Mouse (Mus musculus) hindbrain, embryonic 11.5 days (tissue): Measurements from ENCODE around the gene Bricd5. TPM values are rescaled to one million over a fixed set of nuclear protein-coding genes. Genes with fewer than 3 reads are reported as not detected.

Experiments
- ATAC-seq: fragments of 200-750 bp; cut with Nextera tagmentation; 2 replicates; pipeline ENCODE4 v1.8.0; 2017; ENCODE audit warnings: mild to moderate bottlenecking, moderate TSS enrichment, moderate library complexity; ENCODE audit not compliant: low FRiP score
- DNase-seq: peaks from one replicate; pipeline ENCODE4 v3.0.0-alpha.2; 2015; ENCODE audit warnings: low spot score
- H3K27ac ChIP-seq: fragments of 300-500 bp; sonication (generic); 2 replicates; pipeline ENCODE4 v1.5.1; 2014; ENCODE audit warnings: mild to moderate bottlenecking, low read depth, low read length
- H3K27me3 ChIP-seq: fragments of 300-500 bp; sonication (generic); 2 replicates; pipeline ENCODE4 v1.6.1; 2014; ENCODE audit warnings: mild to moderate bottlenecking, low read length, moderate library complexity, mixed read lengths; ENCODE audit not compliant: control insufficient read depth, insufficient read depth
- H3K36me3 ChIP-seq: fragments of 300-500 bp; sonication (generic); 2 replicates; pipeline ENCODE4 v1.6.1; 2014; ENCODE audit warnings: mild to moderate bottlenecking, low read length, moderate library complexity, mixed read lengths; ENCODE audit not compliant: control insufficient read depth, insufficient read depth
- H3K4me1 ChIP-seq: fragments of 300-500 bp; sonication (generic); replicated peaks from 2 replicates; pipeline ENCODE4 v1.6.1; 2014; ENCODE audit warnings: low read length, mixed read lengths; ENCODE audit not compliant: control insufficient read depth, insufficient read depth
- H3K4me2 ChIP-seq: fragments of 300-500 bp; sonication (generic); replicated peaks from 2 replicates; pipeline ENCODE4 v1.6.1; 2014; ENCODE audit warnings: mild to moderate bottlenecking, low read depth, low read length
- H3K4me3 ChIP-seq: fragments of 300-500 bp; sonication (generic); 2 replicates; pipeline ENCODE4 v1.5.1; 2014; ENCODE audit warnings: low read depth, low read length
- H3K9ac ChIP-seq: fragments of 300-500 bp; sonication (generic); 2 replicates; pipeline ENCODE4 v1.6.1; 2014; ENCODE audit warnings: low read depth, low read length
- H3K9me3 ChIP-seq: fragments of 300-500 bp; sonication (generic); 2 replicates; pipeline ENCODE4 v1.6.1; 2016; ENCODE audit warnings: low read length; ENCODE audit not compliant: control insufficient read depth
- WGBS: fragments of 180-500 bp; shearing (Covaris S2); extraction: QIAGEN DNeasy Blood & Tissue Kit; methylation state at CpG from one replicate; pipeline ENCODE4 v1.1.7; 2014; 5-methylcytosine and 5-hydroxymethylcytosine counted together
- polyA plus RNA-seq: library from polyadenylated mRNA; unstranded; fragments of >200 nt; fragmentation: Nextera tagmentation; extraction: Ambion mirVana; gene quantifications from 2 replicates; pipeline ENCODE4 v1.2.1, GENCODE M21; 2014

The Bricd5 gene
- polyA plus RNA-seq, 1 experiment from 2014 or later = 0.86 TPM

GRCm38 (mm10) chr17:24477985-24478600 lies 4.4 kb downstream of the Bricd5 start:
- H3K27ac ChIP-seq = no peak overlapping the region
- 56% methylated on average over 11 of the region's 11 CpGs for WGBS
- H3K4me3 ChIP-seq = peak overlapping the region; percentile 80
- H3K36me3 ChIP-seq = peaks cover 6% of the 10 kb centered on the region; the same call in 1 of the 2 replicates
- no peak for DNase-seq
- peak; percentile 41 for ATAC-seq
- 0 out of 2 replicates have a peak, but pooled peaks cover 4% of the 10 kb centered on the region for H3K4me1 ChIP-seq
- no peaks in the 10 kb centered on the region for H3K9me3 ChIP-seq
- H3K27me3 ChIP-seq = no peaks in the 10 kb centered on the region
- peak overlapping the region; percentile 40 for H3K4me2 ChIP-seq
- H3K9ac ChIP-seq = peak overlapping the region; percentile 81

- Histone ChIP-seq H3K4me2 (peak within 1 kb of the TSS; percentile 40), H3K4me3 (peak within 1 kb of the TSS; percentile 80), H3K36me3 (peaks cover 6% of the 10 kb centered on the region; the same call in 1 of the 2 replicates), H3K9me3 (no peaks in the 10 kb centered on the region), H3K27ac (peak within 1 kb of the TSS; percentile 95), H3K4me1 (0 out of 2 replicates have a peak, but pooled peaks cover 4% of the 10 kb centered on the region), H3K9ac (peak within 1 kb of the TSS; percentile 81), H3K27me3 (no peaks in the 10 kb centered on the region)
- DNase-seq (peak; percentile 98), ATAC-seq (peak; percentile 93)
- WGBS = under 1% methylated on average over 48 of the region's 48 CpGs
Measured at GRCm38 (mm10) chr17:24478663-24479380, 5.1 kb downstream of the Bricd5 start, which contains the start of gene Mlst8. Mlst8 (minus strand) TSS chr17:24479078.

DNA sequence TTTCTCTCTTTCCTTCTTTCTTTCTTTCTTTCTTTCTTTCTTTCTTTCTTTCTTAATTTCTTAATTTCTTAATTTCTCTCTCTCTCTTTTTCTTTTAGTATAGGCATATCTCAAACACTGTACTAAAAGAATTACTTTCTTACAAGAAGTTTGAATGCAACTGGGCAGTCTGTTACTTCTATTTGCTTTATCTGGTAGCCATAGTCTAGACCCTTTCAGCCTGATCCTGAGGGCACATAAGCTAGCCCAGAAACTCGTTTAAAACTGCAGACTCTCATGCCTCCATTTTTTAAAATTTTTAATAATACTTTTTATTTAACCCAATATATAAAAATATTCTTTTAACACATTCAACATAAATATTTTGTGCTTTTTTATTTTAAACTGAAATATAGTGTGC lies 5.7 kb downstream of the Bricd5 start:
- ATAC-seq (no peak), DNase-seq (no peak)
- Histone ChIP-seq H3K4me3 (no peak overlapping the region), H3K4me2 (peak overlapping the region; percentile 40), H3K9me3 (no peaks in the 10 kb centered on the region), H3K4me1 (0 out of 2 replicates have a peak, but pooled peaks cover 2% of the 10 kb centered on the region), H3K36me3 (peaks cover 6% of the 10 kb centered on the region; the same call in 1 of the 2 replicates), H3K9ac (no peak overlapping the region), H3K27ac (no peak overlapping the region), H3K27me3 (no peaks in the 10 kb centered on the region)
- WGBS = 25% methylated on average over 1 of the region's 1 CpGs

DNA sequence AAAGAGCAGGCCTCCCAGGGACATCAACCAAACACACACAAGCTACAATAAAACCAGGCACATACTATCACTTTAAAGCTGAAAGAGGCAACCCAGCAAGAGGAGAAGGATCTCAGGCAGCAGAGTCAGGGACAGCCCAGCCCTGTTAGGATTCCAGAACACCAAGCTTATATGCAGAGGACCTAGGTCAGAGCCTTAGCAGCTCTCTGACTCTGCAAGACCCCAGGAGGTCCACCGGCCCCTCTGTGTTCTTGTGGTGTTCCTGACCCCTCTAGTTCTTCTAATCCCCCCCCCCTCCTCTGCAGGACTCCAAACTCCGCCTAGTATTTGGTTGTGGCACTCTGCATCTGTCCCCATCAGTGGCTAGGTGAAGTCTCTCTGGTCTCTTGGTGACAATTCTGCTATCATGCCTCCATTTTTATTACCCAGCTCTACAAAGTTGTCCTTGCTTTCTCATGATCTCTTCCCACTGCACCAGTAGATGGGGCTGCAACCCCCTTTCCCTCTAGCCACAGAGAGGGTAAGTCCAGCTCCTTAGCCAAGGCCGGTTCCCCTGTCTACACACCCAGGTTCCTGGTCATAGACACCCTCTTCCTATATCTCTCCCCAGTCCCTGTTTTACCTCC lies 6.6 kb downstream of the Bricd5 start:
- 44% methylated on average over 3 of the region's 3 CpGs for WGBS

DNA sequence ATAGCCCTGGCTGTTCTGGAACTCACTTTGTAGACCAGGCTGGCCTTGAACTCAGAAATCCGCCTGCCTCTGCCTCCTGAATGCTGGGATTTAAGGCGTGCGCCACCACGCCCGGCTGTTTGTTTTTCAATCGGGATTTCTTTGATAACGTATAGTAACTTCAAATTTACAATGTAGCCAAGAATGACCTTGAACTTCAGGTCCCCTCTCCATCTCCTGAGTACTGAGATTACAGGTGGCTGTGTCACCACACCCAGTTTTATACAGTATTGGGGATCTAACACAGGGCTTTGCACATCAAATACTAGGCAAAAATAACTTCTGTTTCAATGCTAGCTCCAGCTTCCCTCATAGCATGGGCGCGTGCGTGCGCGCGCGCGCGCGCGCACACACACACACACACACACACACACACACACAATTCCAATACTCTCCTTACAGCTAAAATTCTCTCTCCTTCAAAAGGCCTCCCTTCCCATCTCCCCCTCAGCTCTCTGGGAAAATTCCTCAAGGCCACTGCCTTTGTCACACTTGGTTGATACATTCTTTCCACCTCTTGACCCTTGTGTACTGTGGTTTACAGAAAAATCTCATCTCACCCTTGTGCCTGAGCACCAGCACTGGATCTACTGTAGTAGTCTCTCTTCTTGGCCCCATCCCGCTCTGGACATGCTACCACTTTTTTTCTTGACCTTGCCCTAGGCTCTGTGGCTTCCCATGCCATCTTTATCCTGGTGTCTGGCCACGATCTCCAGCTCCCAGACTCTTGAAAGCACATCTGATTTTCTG lies 7.5 kb downstream of the Bricd5 start:
- Histone ChIP-seq H3K36me3 (peaks cover 4% of the 10 kb centered on the region; the same call in 1 of the 2 replicates), H3K9ac (no peak overlapping the region), H3K27me3 (no peaks in the 10 kb centered on the region), H3K4me1 (peaks cover 7% of the 10 kb centered on the region), H3K4me2 (no peak overlapping the region), H3K27ac (no peak overlapping the region), H3K4me3 (no peak overlapping the region), H3K9me3 (no peaks in the 10 kb centered on the region)
- 95% methylated on average over 20 of the region's 20 CpGs for WGBS
- DNase-seq (no peak), ATAC-seq (no peak)

More for the DNA sequence above, 6.6 kb downstream of the Bricd5 start:
- H3K9ac ChIP-seq = no peak overlapping the region
- ATAC-seq (no peak), DNase-seq (no peak)
- H3K27ac ChIP-seq = no peak overlapping the region
- H3K4me3 ChIP-seq = no peak overlapping the region
- peaks cover 4% of the 10 kb centered on the region for H3K4me1 ChIP-seq
- no peaks in the 10 kb centered on the region for H3K27me3 ChIP-seq
- no peak overlapping the region for H3K4me2 ChIP-seq
- H3K9me3 ChIP-seq = no peaks in the 10 kb centered on the region
- H3K36me3 ChIP-seq = peaks cover 6% of the 10 kb centered on the region; the same call in 1 of the 2 replicates

- no peaks in the 10 kb centered on the region for H3K9me3 ChIP-seq
- ATAC-seq (no peak), DNase-seq (no peak)
- H3K4me1 ChIP-seq = peaks cover 4% of the 10 kb centered on the region
- H3K9ac ChIP-seq = no peak overlapping the region
- H3K27me3 ChIP-seq = no peaks in the 10 kb centered on the region
- H3K4me2 ChIP-seq = no peak overlapping the region
- no peaks in the 10 kb centered on the region for H3K36me3 ChIP-seq
- no peak overlapping the region for H3K4me3 ChIP-seq
- 72% methylated on average over 3 of the region's 3 CpGs for WGBS
- H3K27ac ChIP-seq = no peak overlapping the region
Measured at GRCm38 (mm10) chr17:24483495-24483894, 9.8 kb downstream of the Bricd5 start.

DNA sequence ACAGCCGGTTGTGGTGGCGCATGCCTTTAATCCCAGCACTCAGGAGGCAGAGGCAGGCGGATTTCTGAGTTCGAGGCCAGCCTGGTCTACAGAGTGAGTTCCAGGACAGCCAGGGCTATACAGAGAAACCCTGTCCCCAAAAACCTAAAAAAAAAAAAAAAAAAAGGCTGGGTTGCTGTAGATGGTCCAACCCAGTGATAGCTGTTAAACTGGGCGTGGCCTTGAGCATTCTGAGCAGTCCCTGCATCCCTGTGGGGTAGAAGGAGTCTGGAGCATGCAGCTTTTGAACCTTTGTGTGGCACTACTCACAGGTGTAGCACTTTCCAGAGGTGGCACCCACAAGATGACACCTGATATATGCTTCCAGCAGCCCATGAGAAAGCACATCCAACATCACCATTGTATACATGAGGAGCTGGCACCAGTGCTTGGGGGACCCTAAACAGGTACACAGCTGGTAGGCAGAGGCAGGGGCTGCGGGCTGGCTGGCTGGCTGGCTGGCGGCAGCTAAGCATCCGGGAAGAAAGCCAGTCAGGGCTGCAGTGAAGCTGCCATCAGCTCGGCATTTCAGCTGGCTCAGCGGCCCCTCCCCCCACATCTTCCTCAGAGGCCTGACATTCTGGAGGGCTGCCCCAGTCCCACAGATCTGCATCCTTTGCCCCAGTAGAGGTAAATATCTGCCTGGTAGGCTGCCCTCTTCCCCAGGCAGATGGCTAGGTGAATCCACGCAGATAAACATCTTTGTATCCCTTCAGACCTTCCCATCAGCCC lies 11.6 kb downstream of the Bricd5 start:
- DNase-seq = peak; percentile 38
- Histone ChIP-seq H3K9ac (peak overlapping the region; percentile 40; the same call in 1 of the 2 replicates), H3K4me2 (no peak overlapping the region)

More for the DNA sequence above, 11.6 kb downstream of the Bricd5 start:
- 52% methylated on average over 11 of the region's 11 CpGs for WGBS
- Histone ChIP-seq H3K9me3 (no peaks in the 10 kb centered on the region), H3K27me3 (no peaks in the 10 kb centered on the region), H3K36me3 (no peaks in the 10 kb centered on the region), H3K4me1 (peaks cover 12% of the 10 kb centered on the region), H3K4me3 (no peak overlapping the region), H3K27ac (peak overlapping the region; percentile 51; the same call in 1 of the 2 replicates)
- no peak for ATAC-seq
